In the genomic region with DNA sequence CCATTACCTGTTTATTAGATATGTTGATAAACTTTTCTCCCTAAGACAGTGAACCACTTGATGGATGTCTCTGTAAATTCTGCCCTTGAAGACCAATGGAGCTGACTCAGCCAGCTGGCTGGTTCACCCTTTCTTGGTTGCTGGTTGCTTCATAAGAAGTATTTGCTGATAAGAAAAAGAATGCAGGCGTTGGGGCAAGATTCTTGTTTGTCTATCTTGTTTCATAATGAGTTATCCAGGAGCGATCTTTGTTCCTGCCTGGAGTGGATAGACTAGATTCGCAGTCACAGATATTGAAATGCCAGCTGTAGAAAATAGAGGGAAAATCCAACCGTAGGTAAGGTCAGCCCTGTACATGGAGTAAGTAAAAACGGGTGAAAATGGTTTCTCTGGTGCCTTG, we compare ENCODE assay signal across 25 mouse cellular contexts.
"Had no signal": no experiment of that assay in that cellular context is flagged by ENCODE, and none has a peak within 500 bp of the region (broad histone marks: within the 10 kb centered on the region; RNA-seq: fewer than 3 reads in every experiment).

No protein-coding gene starts in this region.

- H3K4me1 ChIP-seq: hindbrain, embryonic 13.5 days; hindbrain, embryonic 15.5 days had no signal

- H3K36me3 ChIP-seq: heart, embryonic 15.5 days; hindbrain, embryonic 15.5 days had no signal

- H3K4me3 ChIP-seq: heart, adult 2 months; heart, embryonic 13.5 days; heart, embryonic 15.5 days; hindbrain, embryonic 13.5 days; hindbrain, embryonic 15.5 days; kidney, embryonic 15.5 days; limb, embryonic 13.5 days; limb, embryonic 15.5 days had no signal

- H3K9me3 ChIP-seq: heart, embryonic 15.5 days; kidney, embryonic 15.5 days; limb, embryonic 13.5 days; limb, embryonic 15.5 days had no signal

- H3K9ac ChIP-seq: forebrain, postnatal 0 days; heart, embryonic 13.5 days; heart, embryonic 15.5 days; hindbrain, embryonic 13.5 days; hindbrain, embryonic 15.5 days; kidney, embryonic 15.5 days; limb, embryonic 13.5 days; limb, embryonic 15.5 days had no signal

- H3K27me3 ChIP-seq: heart, embryonic 13.5 days; heart, embryonic 15.5 days; hindbrain, embryonic 13.5 days; hindbrain, embryonic 15.5 days; kidney, embryonic 15.5 days; limb, embryonic 13.5 days; limb, embryonic 15.5 days had no signal

- DNase-seq: forebrain, postnatal 0 days; gastrocnemius, postnatal 14 days; gastrocnemius, postnatal 36 days; heart, adult 11 months; heart, adult 2 months; heart, postnatal 14 days; heart, postnatal 36 days; kidney, adult 11 months; kidney, adult 2 months; kidney, adult 9 months; kidney, postnatal 14 days; kidney, postnatal 36 days; layer of hippocampus, adult 9-11 months; layer of hippocampus, postnatal 36 days; left cerebral cortex, postnatal 4 days had no signal

- H3K27ac ChIP-seq: heart, adult 2 months; heart, embryonic 15.5 days; hindbrain, embryonic 13.5 days; hindbrain, embryonic 15.5 days; hindbrain, postnatal 0 days; kidney, embryonic 15.5 days; kidney, postnatal 0 days; limb, embryonic 13.5 days; limb, embryonic 15.5 days had no signal

- H3K4me2 ChIP-seq: heart, embryonic 11.5 days; heart, embryonic 13.5 days; heart, embryonic 15.5 days; hindbrain, embryonic 13.5 days; hindbrain, embryonic 15.5 days; kidney, embryonic 15.5 days; limb, embryonic 13.5 days; limb, embryonic 15.5 days had no signal

- ATAC-seq: forebrain, postnatal 0 days; hindbrain, postnatal 0 days had no signal
